Mouse (Mus musculus) forebrain, embryonic 11.5 days (tissue): ENCODE measurements around the gene Lrrfip2. TPM values are rescaled to one million over a fixed set of nuclear protein-coding genes. Genes with fewer than 3 reads are reported as not detected.

Experiments
- ATAC-seq: fragments of 200-750 bp; cut with Nextera tagmentation; replicated peaks from 2 replicates; pipeline ENCODE4 v1.8.0; 2017; ENCODE audit warnings: moderate TSS enrichment; ENCODE audit not compliant: low FRiP score
- DNase-seq: peaks from one replicate; pipeline ENCODE4 v3.0.0-alpha.2; 2017; ENCODE audit warnings: low spot score
- H3K27ac ChIP-seq: fragments of 300-500 bp; sonication (generic); 2 replicates; pipeline ENCODE4 v1.5.1; 2014; ENCODE audit warnings: low read depth, low read length
- H3K27me3 ChIP-seq: fragments of 300-500 bp; sonication (generic); 2 replicates; pipeline ENCODE4 v1.6.1; 2014; ENCODE audit warnings: mild to moderate bottlenecking, low read length, mixed read lengths; ENCODE audit not compliant: control insufficient read depth, insufficient read depth
- H3K36me3 ChIP-seq: fragments of 300-500 bp; sonication (generic); 2 replicates; pipeline ENCODE4 v1.6.1; 2014; ENCODE audit warnings: mild to moderate bottlenecking, low read length, moderate library complexity, mixed read lengths; ENCODE audit not compliant: control insufficient read depth, insufficient read depth
- H3K4me1 ChIP-seq: fragments of 300-500 bp; sonication (generic); replicated peaks from 2 replicates; pipeline ENCODE4 v1.6.1; 2014; ENCODE audit warnings: low read length, mixed read lengths; ENCODE audit not compliant: control insufficient read depth, insufficient read depth
- H3K4me2 ChIP-seq: fragments of 300-500 bp; sonication (generic); 2 replicates; pipeline ENCODE4 v1.6.1; 2014; ENCODE audit warnings: low read depth, mild to moderate bottlenecking, low read length, moderate library complexity, mixed read lengths; ENCODE audit not compliant: severe bottlenecking
- H3K4me3 ChIP-seq: fragments of 300-500 bp; sonication (generic); 2 replicates; pipeline ENCODE4 v1.5.1; 2014; ENCODE audit warnings: low read depth, low read length
- H3K9ac ChIP-seq: fragments of 300-500 bp; sonication (generic); 2 replicates; pipeline ENCODE4 v1.6.1; 2014; ENCODE audit warnings: low read length
- H3K9me3 ChIP-seq: fragments of 300-500 bp; sonication (generic); 2 replicates; pipeline ENCODE4 v1.6.1; 2016; ENCODE audit warnings: low read length, mixed read lengths; ENCODE audit not compliant: control insufficient read depth
- WGBS: fragments of 180-500 bp; shearing (Covaris S2); extraction: QIAGEN DNeasy Blood & Tissue Kit; methylation state at CpG from one replicate; pipeline ENCODE4 v1.1.7; 2014; 5-methylcytosine and 5-hydroxymethylcytosine counted together
- polyA plus RNA-seq: library from polyadenylated mRNA; unstranded; fragments of >200 nt; fragmentation: Nextera tagmentation; extraction: Ambion mirVana; gene quantifications from 2 replicates; pipeline ENCODE4 v1.2.1, GENCODE M21; 2014

The Lrrfip2 gene
- polyA plus RNA-seq, 1 experiment from 2014 or later: 44.3 TPM

DNA sequence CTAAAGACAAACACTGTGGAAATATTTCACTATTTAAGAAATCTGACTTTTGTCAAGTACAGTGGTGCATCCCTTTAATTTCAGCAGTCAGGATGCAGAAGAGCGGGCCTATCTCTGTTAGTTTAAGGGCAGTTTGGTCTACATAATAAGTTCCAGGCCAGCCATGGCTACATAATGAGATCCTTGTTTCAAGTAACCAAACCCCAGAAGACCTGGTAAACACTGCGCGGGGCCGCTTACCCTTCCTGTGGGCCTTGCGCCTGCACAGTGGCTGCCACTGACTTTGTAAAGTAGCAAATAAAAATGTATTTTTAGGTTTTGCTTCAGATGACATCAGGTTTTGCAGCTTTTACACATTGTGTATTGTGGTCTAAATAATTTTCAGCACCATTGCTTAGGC, 106.0 kb downstream of the Lrrfip2 start:
- Histone ChIP-seq H3K4me3 (no peak overlapping the region), H3K36me3 (no peaks in the 10 kb centered on the region; the same call in 1 of the 2 replicates), H3K4me2 (no peak overlapping the region), H3K27me3 (no peaks in the 10 kb centered on the region), H3K4me1 (no peaks in the 10 kb centered on the region), H3K9ac (no peak overlapping the region), H3K27ac (no peak overlapping the region), H3K9me3 (no peaks in the 10 kb centered on the region)
- ATAC-seq (no peak), DNase-seq (no peak)
- WGBS: 80% methylated on average over 5 of the region's 5 CpGs

DNA sequence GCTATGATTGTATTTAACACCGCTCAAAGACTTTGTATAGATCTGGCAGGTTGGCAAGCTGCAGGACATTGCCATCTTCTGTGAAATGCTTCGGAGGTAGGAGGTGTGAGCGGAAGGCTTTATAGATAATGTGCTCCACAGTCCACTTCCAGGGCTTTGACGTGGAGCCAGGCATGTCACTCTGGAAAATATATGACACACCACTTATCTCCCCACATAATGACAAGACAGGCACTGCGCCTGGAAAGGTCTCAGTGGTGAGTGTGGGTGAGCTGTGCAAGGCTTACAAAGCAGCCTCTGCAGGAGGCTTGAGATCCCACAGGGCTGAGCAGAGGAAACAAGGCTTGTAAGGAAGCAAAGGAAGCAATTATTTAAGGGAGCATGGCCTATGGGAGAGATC, 111.1 kb downstream of the Lrrfip2 start:
- peaks cover 5% of the 10 kb centered on the region; the same call in 1 of the 2 replicates for H3K36me3 ChIP-seq
- H3K9ac ChIP-seq: no peak overlapping the region

DNA sequence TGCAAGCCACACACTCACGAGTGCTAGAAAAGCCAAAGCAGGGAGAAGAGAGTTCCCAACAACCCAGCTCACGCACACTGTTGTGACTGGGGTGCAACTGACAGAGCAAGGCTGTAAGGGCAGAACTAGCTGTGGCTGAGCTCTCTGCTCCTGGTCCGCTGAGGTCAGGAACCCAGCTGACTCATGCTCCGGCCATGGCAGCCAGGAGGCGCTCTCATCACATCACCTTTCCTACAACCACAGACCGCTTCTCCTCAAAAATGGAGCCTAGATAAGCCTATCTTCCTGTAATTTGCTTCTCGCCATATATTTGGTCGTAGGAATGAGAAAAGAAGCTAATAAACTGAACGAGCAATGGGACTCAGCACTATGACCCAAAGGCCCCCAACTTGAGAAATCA, 117.3 kb downstream of the Lrrfip2 start:
- WGBS: 91% methylated on average over 9 of the region's 9 CpGs
- DNase-seq (no peak), ATAC-seq (no peak)

More for the DNA sequence above, 111.1 kb downstream of the Lrrfip2 start:
- H3K27ac ChIP-seq: no peak overlapping the region
- WGBS: 95% methylated on average over 5 of the region's 5 CpGs
- H3K4me1 ChIP-seq: no peaks in the 10 kb centered on the region
- no peaks in the 10 kb centered on the region for H3K9me3 ChIP-seq
- H3K4me2 ChIP-seq: no peak overlapping the region
- H3K4me3 ChIP-seq: no peak overlapping the region
- ATAC-seq: no peak
- no peaks in the 10 kb centered on the region for H3K27me3 ChIP-seq
- DNase-seq: no peak

DNA sequence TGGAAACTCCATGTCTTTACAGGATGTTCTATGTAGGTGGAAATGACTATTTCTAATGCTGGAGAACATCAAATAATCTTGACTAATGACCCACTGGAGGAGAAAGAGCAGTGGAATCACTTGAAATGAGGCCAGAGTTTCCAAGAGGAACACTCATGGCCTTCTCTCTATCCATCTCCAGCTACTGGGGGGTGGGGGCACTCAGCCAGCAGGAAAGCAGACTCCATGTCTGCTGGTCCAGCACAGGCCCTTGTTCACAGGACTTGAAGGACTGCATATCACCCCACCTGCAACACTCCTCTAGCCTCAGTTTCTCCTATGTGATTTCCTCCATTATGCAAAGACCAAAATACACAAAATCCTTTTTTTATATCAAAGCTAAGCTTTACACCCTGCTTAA, 120.3 kb downstream of the Lrrfip2 start:
- H3K36me3 ChIP-seq: peaks cover 10% of the 10 kb centered on the region; the same call in 1 of the 2 replicates
- ATAC-seq: no peak

More for the DNA sequence above, 117.3 kb downstream of the Lrrfip2 start:
- Histone ChIP-seq H3K4me2 (no peak overlapping the region), H3K27me3 (no peaks in the 10 kb centered on the region), H3K9me3 (no peaks in the 10 kb centered on the region), H3K4me1 (no peaks in the 10 kb centered on the region), H3K36me3 (peaks cover 9% of the 10 kb centered on the region; the same call in 1 of the 2 replicates), H3K27ac (no peak overlapping the region), H3K9ac (no peak overlapping the region), H3K4me3 (no peak overlapping the region)

DNA sequence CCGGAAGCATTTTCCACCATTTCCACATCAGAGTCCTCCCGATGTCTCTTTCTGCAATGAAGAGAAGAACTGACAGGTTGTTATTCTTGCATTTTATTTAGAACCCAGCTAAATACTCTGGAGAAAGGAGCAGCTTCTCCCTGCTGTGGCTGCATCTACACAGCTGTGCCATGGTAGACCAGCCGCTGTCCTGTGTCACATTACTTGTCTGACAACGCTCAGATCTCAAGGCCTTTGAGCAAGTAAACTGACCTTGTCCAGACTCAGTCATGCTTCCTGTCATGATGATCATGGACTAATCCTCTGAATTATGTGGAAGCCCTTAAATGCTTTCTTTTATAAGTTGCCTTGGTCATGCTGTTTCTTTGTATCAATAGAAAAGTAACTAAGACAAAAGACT, 122.4 kb downstream of the Lrrfip2 start:
- Histone ChIP-seq H3K4me2 (no peak overlapping the region), H3K36me3 (peaks cover 8% of the 10 kb centered on the region; the same call in 1 of the 2 replicates)
- WGBS: 80% methylated on average over 4 of the region's 4 CpGs

More for the DNA sequence above, 120.3 kb downstream of the Lrrfip2 start:
- H3K27ac ChIP-seq: no peak overlapping the region
- H3K4me2 ChIP-seq: no peak overlapping the region
- H3K9me3 ChIP-seq: no peaks in the 10 kb centered on the region
- H3K4me1 ChIP-seq: no peaks in the 10 kb centered on the region
- H3K4me3 ChIP-seq: no peak overlapping the region
- H3K27me3 ChIP-seq: no peaks in the 10 kb centered on the region
- H3K9ac ChIP-seq: no peak overlapping the region
- DNase-seq: no peak

DNA sequence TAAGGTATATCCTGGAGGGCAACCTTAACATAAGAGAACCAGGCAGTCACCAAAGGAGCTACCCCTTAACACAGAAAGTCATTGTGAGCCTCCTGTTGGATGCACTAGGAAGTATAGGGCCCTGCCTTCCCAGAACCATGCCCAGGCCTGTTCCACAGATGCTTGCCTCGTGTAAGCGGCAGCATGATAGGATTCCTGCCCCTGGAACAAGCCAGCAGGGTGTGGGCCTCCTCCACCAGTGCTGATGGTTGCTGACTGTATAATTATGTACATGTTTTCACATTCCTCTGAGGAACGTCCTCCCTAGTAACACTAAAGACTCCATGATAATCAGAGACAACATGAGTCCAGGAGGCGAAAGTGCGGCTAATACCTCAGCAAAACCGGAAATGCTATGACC, 126.0 kb downstream of the Lrrfip2 start:
- Histone ChIP-seq H3K27me3 (no peaks in the 10 kb centered on the region), H3K9me3 (no peaks in the 10 kb centered on the region), H3K4me1 (no peaks in the 10 kb centered on the region), H3K4me3 (no peak overlapping the region), H3K36me3 (peaks cover 3% of the 10 kb centered on the region; the same call in 1 of the 2 replicates), H3K4me2 (no peak overlapping the region), H3K9ac (no peak overlapping the region), H3K27ac (no peak overlapping the region)
- DNase-seq: no peak
- no peak for ATAC-seq
- 90% methylated on average over 6 of the region's 6 CpGs for WGBS

More for the DNA sequence above, 122.4 kb downstream of the Lrrfip2 start:
- no peaks in the 10 kb centered on the region for H3K4me1 ChIP-seq
- no peaks in the 10 kb centered on the region for H3K27me3 ChIP-seq
- H3K9ac ChIP-seq: no peak overlapping the region
- H3K27ac ChIP-seq: no peak overlapping the region
- no peak for DNase-seq
- ATAC-seq: no peak
- H3K9me3 ChIP-seq: no peaks in the 10 kb centered on the region
- H3K4me3 ChIP-seq: no peak overlapping the region

DNA sequence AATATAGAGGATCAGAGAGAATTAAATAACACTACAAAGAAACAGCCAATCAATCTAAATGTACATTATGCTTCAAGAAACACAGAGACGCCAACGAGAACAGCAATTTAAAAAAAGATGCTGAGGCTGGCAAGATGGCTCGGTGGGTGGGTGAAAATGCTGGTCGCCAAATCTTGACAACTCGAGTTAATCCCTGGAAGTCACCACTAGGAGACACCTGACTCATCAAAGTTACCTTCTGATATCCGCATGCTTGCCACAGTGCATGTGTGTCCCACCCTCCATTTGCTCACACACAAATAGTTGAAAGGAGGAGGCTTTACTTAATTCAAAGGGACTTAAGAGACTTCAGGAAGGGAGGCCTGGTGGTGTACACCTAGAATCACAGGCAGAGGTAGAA, 128.2 kb downstream of the Lrrfip2 start:
- Histone ChIP-seq H3K9me3 (no peaks in the 10 kb centered on the region), H3K27ac (no peak overlapping the region), H3K36me3 (peaks cover 3% of the 10 kb centered on the region; the same call in 1 of the 2 replicates), H3K4me2 (no peak overlapping the region), H3K4me3 (no peak overlapping the region), H3K4me1 (no peaks in the 10 kb centered on the region), H3K9ac (no peak overlapping the region), H3K27me3 (no peaks in the 10 kb centered on the region)
- WGBS: 88% methylated on average over 6 of the region's 6 CpGs
- ATAC-seq (no peak), DNase-seq (no peak)

DNA sequence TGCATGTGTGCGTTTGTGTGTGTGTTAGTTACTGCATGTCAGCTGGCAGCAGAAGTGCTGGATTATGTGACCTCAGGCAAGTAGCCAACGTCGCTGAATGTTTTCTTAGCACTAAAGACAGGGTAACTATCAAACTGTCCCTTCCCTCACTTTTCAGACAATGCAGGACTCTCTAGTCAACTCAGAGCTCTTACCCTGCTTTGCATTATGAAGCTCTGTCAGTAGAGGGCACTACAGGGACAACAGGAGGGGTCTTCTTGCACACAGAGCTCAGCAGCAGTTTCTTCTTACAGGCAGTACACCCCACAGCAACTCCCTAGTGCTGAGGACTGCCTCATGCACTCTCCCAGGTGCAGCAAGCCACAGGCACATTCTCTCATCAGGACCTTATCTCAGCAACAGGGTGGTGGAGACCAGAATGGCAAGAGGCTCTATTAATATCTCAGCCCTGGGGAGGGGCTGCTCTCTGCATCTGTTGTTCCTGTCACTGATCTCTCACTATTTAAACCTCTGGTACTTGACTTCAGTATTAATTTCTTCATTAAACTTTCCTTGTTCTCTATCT, 130.4 kb downstream of the Lrrfip2 start:
- no peaks in the 10 kb centered on the region for H3K9me3 ChIP-seq
- H3K27ac ChIP-seq: no peak overlapping the region
- DNase-seq: no peak
- H3K4me2 ChIP-seq: no peak overlapping the region
- H3K4me1 ChIP-seq: no peaks in the 10 kb centered on the region
- no peak overlapping the region for H3K4me3 ChIP-seq
- no peak for ATAC-seq
- no peaks in the 10 kb centered on the region for H3K27me3 ChIP-seq
- no peaks in the 10 kb centered on the region; the same call in 1 of the 2 replicates for H3K36me3 ChIP-seq
- no peak overlapping the region for H3K9ac ChIP-seq
- 90% methylated on average over 3 of the region's 3 CpGs for WGBS
